Mouse (Mus musculus) lung, adult 2 months (tissue): Measurements from ENCODE around the gene Gpx4. TPM values are rescaled to one million over a fixed set of nuclear protein-coding genes. Genes with fewer than 3 reads are reported as not detected.
A peak's percentile ranks its signal among the peaks of the same experiment; 100 is the strongest.

ENCODE experiments used
- DNase-seq: peaks from one replicate; pipeline ENCODE4 v3.0.0; 2022
- H3K4me1 ChIP-seq: fragments of 200-500 bp; 2 replicates; pipeline ENCODE4 v1.6.1; 2011; ENCODE audit warnings: low read length; ENCODE audit not compliant: control insufficient read depth, insufficient read depth
- H3K4me3 ChIP-seq: fragments of 200-500 bp; replicated peaks from 2 replicates; pipeline ENCODE3; 2011; ENCODE audit warnings: low read depth, mild to moderate bottlenecking, control low read depth, low read length; ENCODE audit errors: extremely low read depth
- CTCF ChIP-seq: fragments of 200-500 bp; IDR thresholded peaks from 2 replicates; pipeline ENCODE4 v1.5.1; 2011; ENCODE audit warnings: mild to moderate bottlenecking, low read length, control low read depth; ENCODE audit not compliant: insufficient read depth
- POLR2A ChIP-seq: fragments of 200-500 bp; IDR thresholded peaks from 2 replicates; pipeline ENCODE4 v1.6.1; 2011; ENCODE audit warnings: low read depth, mild to moderate bottlenecking, control low read depth, low read length, borderline replicate concordance; ENCODE audit errors: extremely low read depth
- WGBS: fragments of 180-500 bp; shearing (Covaris S2); methylation state at CpG from one replicate; pipeline ENCODE4 v1.1.7; 2018; 5-methylcytosine and 5-hydroxymethylcytosine counted together
- polyA plus RNA-seq: library from polyadenylated mRNA; depleted of rRNA; stranded (reverse); fragments of >200 nt; gene quantifications from 2 replicates; pipeline ENCODE4 v1.2.3, GENCODE M21; 2012

Gene Gpx4
- polyA plus RNA-seq, 1 experiment, result 581 TPM

DNA sequence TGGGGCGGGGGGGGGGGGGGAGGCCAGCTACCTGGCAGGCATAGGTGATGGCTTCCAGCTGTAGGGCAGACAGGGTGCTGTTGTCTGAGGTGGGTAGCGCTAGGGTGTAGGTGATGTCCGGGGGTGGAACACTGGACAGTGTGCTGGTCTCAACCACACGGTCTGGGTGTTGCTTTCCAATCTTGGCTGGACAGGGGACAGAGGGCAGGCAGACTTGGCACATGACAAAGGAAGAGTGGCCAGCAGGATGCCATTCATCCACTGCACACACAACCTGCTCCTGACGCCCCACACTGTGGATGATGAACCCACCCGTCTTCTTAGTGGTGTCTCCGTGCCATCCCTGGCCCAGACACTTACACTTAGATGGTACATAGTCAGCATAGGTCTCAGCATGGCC is 22.3 kb downstream of the Gpx4 start:
- H3K4me1 ChIP-seq, result peaks cover 34% of the 10 kb centered on the region
- TF ChIP-seq CTCF (no peak), POLR2A (no peak)
- H3K4me3 ChIP-seq, result no peak overlapping the region
- DNase-seq, result no peak
- WGBS, result 82% methylated on average over 6 of the region's 7 CpGs

DNA sequence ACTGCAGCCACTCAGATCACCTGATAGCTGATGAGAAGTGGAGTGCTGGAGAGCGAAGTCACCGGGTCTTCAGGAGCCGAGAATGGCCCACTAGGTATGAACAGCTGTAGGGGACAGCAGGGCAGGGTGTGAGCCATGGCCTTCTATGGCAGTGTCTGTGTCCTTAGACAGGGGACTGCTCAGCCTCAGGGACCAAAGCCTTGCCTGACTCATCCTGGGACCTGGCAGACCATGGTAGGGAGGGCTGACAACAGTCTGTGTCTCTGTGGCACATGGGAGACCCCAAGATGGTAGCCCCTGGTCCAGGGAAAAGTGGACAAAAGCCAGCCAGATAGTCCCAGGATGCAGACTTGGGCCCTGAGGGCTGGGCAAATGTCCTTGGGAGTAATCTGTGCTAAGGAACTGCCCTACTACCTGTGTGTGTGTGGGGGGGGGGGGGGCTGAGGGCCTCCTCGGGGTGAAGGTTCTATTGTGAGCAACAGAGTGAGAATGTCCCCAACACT is 23.0 kb downstream of the Gpx4 start:
- Histone ChIP-seq H3K4me1 (peaks cover 39% of the 10 kb centered on the region), H3K4me3 (no peak overlapping the region)
- TF ChIP-seq CTCF (no peak), POLR2A (no peak)
- no peak for DNase-seq
- WGBS, result 89% methylated on average over 4 of the region's 4 CpGs

DNA sequence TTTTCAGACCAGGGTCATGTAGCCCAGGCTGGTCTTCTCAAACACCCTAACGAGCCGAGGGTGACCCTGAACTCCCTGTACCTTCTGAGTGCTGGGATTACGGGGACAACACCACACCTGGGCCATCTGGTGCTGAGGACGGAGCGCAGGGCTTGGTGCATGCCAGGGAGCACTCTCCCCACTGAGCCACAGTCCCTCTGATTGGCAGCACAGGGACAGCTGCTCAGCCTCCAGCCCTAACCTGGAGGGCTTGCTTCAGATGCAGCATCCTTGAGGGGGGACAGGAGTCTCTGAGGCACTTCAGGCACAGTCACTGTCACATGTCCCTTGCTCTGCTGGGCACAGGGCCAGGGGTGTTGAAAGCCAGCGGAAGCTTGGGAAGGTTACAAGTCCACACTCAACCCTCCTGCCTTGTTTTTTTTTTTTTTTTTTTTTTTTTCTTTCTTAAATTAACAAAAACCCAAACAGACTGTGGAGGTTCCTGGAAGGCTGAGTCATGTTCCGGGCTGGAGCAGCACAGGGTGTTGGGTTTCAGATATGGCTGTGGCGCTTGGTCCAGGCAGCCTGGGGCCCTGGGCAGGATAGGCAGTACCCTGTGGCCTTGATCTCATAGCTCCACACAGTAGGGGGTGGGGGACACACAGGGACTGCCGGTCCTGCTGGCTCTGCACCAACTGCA is 24.0 kb downstream of the Gpx4 start:
- TF ChIP-seq POLR2A (no peak; the same call in 1 of the 2 replicates), CTCF (no peak)
- no peak overlapping the region for H3K4me3 ChIP-seq
- DNase-seq, result peak; percentile 75
- 28% methylated on average over 9 of the region's 9 CpGs for WGBS
- peaks cover 45% of the 10 kb centered on the region for H3K4me1 ChIP-seq

DNA sequence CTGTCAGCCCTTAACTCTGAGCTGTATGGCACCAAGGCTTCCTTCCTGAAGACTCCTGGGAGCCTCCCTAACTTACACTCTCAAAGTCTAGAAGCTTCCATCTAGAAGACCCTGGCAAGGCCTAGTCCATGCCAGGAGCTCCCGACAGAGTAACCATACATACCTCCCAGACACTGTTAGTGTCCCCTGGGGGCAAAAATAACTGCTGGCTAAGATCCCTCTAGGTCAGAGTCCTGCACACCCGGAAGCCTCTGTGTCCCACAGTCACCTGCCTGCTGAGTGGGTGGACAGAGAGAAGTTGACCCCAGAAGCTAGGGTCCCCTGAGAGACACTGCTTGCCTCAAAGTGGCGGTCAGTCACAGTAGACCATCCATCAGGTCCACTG is 24.5 kb downstream of the Gpx4 start:
- TF ChIP-seq CTCF (no peak), POLR2A (no peak)
- DNase-seq, result no peak
- Histone ChIP-seq H3K4me3 (no peak overlapping the region), H3K4me1 (peaks cover 48% of the 10 kb centered on the region)
- WGBS, result 40% methylated on average over 3 of the region's 3 CpGs

DNA sequence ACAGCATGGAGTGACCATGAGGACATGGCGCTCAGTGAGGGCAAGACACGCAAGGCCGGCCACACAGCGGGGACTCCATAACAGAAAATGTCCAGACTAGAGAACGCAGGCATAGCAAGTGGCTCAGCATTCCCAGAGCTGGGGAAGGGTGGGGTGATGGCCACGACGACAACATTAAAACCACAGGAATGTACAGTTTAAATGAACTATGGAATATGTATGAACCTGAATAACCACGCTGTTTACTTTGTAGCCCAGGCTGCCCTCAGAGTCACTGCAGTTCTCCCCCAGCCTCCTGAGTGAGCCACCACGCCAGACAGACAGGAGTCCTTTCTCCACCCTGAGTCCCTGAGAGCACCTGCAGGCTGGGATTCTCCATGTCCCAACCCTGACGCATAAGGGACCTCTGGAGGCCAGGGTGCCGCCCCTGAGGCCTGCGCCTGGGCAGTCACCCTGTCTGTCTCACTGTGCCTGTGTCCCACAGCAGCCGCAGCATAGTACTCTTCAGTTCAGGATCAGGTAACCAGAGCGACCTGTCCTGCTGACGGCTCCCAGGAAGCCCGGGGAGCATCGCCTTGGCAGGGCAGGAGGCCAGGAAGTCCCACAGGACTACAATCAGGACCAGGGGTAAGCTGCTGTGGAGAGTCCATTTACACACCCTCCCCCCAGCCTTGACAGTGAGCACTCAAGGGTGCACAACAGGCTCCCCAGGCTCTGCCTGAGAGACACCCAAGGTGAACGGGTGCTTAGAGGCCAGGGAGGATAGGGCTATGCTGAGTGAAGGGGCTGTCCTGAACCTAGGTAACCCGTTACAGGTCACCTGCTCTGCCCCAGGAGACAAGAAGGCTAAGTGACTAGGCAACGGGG is 25.9 kb downstream of the Gpx4 start:
- Histone ChIP-seq H3K4me1 (peaks cover 48% of the 10 kb centered on the region), H3K4me3 (no peak overlapping the region)
- no peak for TF ChIP-seq CTCF
- TF ChIP-seq POLR2A, result no peak
- 73% methylated on average over 20 of the region's 20 CpGs for WGBS
- no peak for DNase-seq

DNA sequence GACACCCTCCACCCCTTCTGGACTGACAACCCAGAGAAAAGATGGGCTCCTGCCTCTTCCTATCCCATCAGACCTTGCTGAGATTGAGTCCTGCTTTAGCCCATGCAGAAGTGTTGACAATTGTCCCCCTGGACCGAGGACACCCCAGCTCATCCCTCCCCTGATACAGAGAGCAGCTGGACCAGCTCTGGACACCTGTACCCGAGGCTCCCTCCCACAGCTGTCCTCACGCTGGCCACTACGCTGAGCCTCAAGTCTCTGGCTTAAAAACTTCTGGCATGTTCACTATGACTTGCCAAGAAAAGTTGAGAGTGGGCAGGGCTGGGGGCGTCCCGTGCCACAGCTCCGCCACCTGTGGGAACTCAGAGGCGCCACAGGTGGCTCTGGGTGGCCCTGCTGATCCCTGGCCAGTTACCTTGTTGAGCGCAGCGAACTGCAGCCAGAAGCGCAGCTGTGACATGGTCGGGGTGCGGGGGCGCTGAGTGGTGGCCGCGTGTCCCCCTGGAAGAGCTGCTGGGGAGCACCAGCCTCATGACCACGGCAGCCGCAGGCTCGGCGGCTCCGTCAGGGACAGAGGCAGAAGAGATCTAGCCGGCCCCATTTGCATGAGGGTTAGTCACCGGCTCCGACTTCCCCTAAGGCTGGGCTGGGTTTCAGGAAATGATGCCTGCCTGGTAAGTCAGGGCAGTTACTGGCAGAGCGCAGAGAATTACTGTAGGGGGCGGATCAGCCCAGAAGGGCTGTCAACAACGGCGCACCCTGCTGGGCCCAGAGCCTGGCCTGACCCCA is 28.0 kb downstream of the Gpx4 start:
- TF ChIP-seq POLR2A, result peak; percentile 62; the same call in 1 of the 2 replicates
- peak; percentile 47 for TF ChIP-seq CTCF
- peak overlapping the region; percentile 71 for H3K4me3 ChIP-seq
- DNase-seq, result peak; percentile 77
- 9% methylated on average over 28 of the region's 28 CpGs for WGBS
- peaks cover 48% of the 10 kb centered on the region for H3K4me1 ChIP-seq

DNA sequence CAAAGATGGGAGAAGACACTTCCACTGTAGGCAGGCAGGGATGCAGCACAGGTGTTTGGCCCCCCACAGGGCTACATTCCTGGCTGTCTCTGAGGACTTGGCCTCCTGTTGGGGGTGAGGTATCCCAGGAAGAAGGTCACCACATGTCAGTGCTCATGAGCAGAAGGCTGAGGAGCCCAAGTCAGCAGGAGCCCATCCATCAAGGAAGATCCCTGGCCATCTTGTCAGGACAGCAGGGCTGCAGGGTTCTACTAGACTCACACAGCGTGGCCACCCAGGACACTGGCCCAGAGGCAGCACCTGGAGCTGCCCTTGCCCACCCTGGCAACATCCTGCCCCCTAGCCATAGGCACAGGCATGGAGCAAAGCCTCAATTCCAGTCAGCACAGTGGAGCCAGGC is 29.0 kb downstream of the Gpx4 start:
- Histone ChIP-seq H3K4me3 (no peak overlapping the region), H3K4me1 (peaks cover 46% of the 10 kb centered on the region)
- 75% methylated on average over 1 of the region's 1 CpGs for WGBS
- DNase-seq, result no peak
- TF ChIP-seq POLR2A (no peak), CTCF (no peak)

DNA sequence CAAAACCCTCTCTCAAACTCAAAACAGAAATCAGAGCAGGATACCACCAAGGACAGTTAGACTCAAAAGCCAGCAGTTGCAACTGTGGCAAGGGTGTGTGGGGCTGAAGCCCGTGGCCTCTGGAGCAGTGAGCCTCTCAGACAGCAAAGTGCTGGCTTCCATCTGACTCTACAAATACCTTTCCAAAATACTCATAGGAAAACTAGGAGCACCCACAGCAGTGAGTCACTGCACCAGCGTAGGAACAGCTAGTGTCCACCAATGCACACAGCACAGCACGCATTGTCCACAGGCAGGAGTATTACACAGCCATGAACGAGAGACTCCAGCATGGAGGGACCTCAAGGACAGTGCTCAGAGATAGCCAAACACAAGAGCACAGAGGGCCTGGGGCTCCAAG is 29.4 kb downstream of the Gpx4 start:
- Histone ChIP-seq H3K4me1 (peaks cover 41% of the 10 kb centered on the region), H3K4me3 (no peak overlapping the region)
- WGBS, result 87% methylated on average over 4 of the region's 4 CpGs
- DNase-seq, result no peak
- TF ChIP-seq CTCF, result no peak
- TF ChIP-seq POLR2A, result no peak

DNA sequence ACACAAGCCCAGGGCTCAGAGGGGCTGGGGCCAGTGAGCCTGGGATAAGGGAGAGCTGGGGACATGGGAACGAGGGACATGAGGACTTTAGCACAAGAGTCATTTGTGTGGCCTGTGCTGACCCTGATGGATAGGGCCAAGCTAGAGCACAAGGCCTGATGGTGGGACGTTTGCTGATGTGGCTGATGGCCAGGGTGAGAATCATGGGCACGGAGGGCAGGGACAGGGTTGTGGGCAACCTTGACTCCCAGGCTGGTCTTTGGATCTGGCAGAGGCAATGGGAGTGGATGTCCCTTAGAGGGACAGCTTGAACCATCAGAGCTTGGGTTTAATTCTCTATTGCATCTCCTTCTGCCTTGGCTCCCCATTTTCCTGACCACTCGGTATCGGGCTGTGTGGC is 30.3 kb downstream of the Gpx4 start:
- Histone ChIP-seq H3K4me1 (peaks cover 32% of the 10 kb centered on the region), H3K4me3 (no peak overlapping the region)
- TF ChIP-seq POLR2A (no peak), CTCF (no peak)
- no peak for DNase-seq
- 89% methylated on average over 5 of the region's 5 CpGs for WGBS
